28 mouse cellular contexts compared by ENCODE assay signal in genomic region chrX:13859051-13859450, GRCm38 (mm10). TPM values are rescaled to one million over a fixed set of nuclear protein-coding genes. Genes with fewer than 3 reads are reported as not detected.
A peak's percentile ranks its signal among the peaks of the same experiment; 100 is the strongest.
DNase-seq lines count a peak whose midpoint lies in the region; ATAC-seq and TF ChIP-seq lines count a peak whose summit lies in the region.
"Had no signal": no experiment of that assay in that cellular context is flagged by ENCODE, and none has a peak within 500 bp of the region (broad histone marks: within the 10 kb centered on the region; RNA-seq: fewer than 3 reads in every experiment).

No protein-coding gene starts in this region.

- ATAC-seq in liver, postnatal 0 days = no peak
- ATAC-seq in granulocyte monocyte progenitor cell, adult 5-6 weeks (replicated peaks; ENCODE audit: poor library complexity, severe bottlenecking) = no peak
- ATAC-seq: activated CD4-positive, CD25-positive, alpha-beta regulatory T cell, adult 4 months; CD4-positive, CD25-positive, alpha-beta regulatory T cell, adult 4 months; forebrain, embryonic 15.5 days; forebrain, postnatal 0 days; Patski had no signal

- no peak for TF ChIP-seq EP300 in liver, postnatal 0 days (IDR thresholded peaks at IDR 0.05; ENCODE audit: low read depth)

- H3K4me3 ChIP-seq in ES-E14 (ENCODE audit: insufficient read depth in 1 of 2, low read depth in 1 of 2, low read length in 2 of 2, poor library complexity in 1 of 2, severe bottlenecking in 1 of 2) = 0 out of 4 replicates have a peak overlapping the region, but pooled peaks of 1 of the 2 experiments have one; percentile 26
- no peak overlapping the region for H3K4me3 ChIP-seq in liver, postnatal 0 days (ENCODE audit: low read depth, low read length)
- H3K4me3 ChIP-seq: embryonic facial prominence, embryonic 13.5 days; embryonic facial prominence, embryonic 15.5 days; erythroblast, embryonic 14.5 days; forebrain, embryonic 10.5 days; forebrain, embryonic 12.5 days; forebrain, embryonic 15.5 days had no signal

- no peak overlapping the region for H3K27ac ChIP-seq in ES-E14 (ENCODE audit: insufficient read depth, low read depth, low read length, poor library complexity, severe bottlenecking)
- H3K27ac ChIP-seq in liver, postnatal 0 days (ENCODE audit: low read depth) = no peak overlapping the region
- H3K27ac ChIP-seq: embryonic facial prominence, embryonic 13.5 days; embryonic facial prominence, embryonic 15.5 days; forebrain, embryonic 10.5 days; forebrain, embryonic 12.5 days; forebrain, embryonic 15.5 days had no signal

- H3K4me1 ChIP-seq in ES-E14 (ENCODE audit: control insufficient read depth in 2 of 2, insufficient read depth in 2 of 2, low read length in 2 of 2, poor library complexity in 1 of 2) = no peaks in the 10 kb centered on the region
- H3K4me1 ChIP-seq in liver, postnatal 0 days (ENCODE audit: insufficient read depth) = no peaks in the 10 kb centered on the region
- H3K4me1 ChIP-seq: embryonic facial prominence, embryonic 13.5 days; embryonic facial prominence, embryonic 15.5 days; forebrain, embryonic 10.5 days; forebrain, embryonic 12.5 days; forebrain, embryonic 15.5 days had no signal

- WGBS in liver, postnatal 0 days (ENCODE audit: insufficient replicate concordance) = 78% methylated on average over 9 of the region's 9 CpGs

- no peak overlapping the region for H3K9ac ChIP-seq in ES-E14 (ENCODE audit: insufficient read depth, low read depth, low read length, poor library complexity, severe bottlenecking)
- H3K9ac ChIP-seq in liver, postnatal 0 days (replicated peaks) = no peak overlapping the region
- H3K9ac ChIP-seq: embryonic facial prominence, embryonic 13.5 days; embryonic facial prominence, embryonic 15.5 days; forebrain, embryonic 12.5 days; forebrain, embryonic 15.5 days; forebrain, postnatal 0 days had no signal

- H3K36me3 ChIP-seq in ES-E14 (ENCODE audit: control insufficient read depth, insufficient read depth, low read length, poor library complexity, severe bottlenecking) = no peaks in the 10 kb centered on the region
- no peaks in the 10 kb centered on the region for H3K36me3 ChIP-seq in liver, postnatal 0 days (replicated peaks; ENCODE audit: insufficient read depth, low read length)
- H3K36me3 ChIP-seq: embryonic facial prominence, embryonic 13.5 days; embryonic facial prominence, embryonic 15.5 days; forebrain, embryonic 10.5 days; forebrain, embryonic 12.5 days; forebrain, embryonic 15.5 days had no signal

- in situ Hi-C loops in ES-E14 (cut with MboI; ENCODE audit: low sequenced_read_pairs in 2 of 2, unreplicated experiment in 2 of 2) = no loop called here

- no peak for TF ChIP-seq CTCF in liver, postnatal 0 days (IDR thresholded peaks at IDR 0.05; ENCODE audit: low read depth)

- H3K27me3 ChIP-seq in liver, postnatal 0 days (ENCODE audit: insufficient read depth, low read length) = no peaks in the 10 kb centered on the region
- H3K27me3 ChIP-seq: embryonic facial prominence, embryonic 13.5 days; embryonic facial prominence, embryonic 15.5 days; forebrain, embryonic 12.5 days; forebrain, embryonic 15.5 days had no signal

- peak; percentile 26 for DNase-seq in testis, postnatal 14 days (ENCODE audit: low spot score)
- no peak for DNase-seq in testis, postnatal 10 days (ENCODE audit: low spot score)
- no peak for DNase-seq in ES-E14 (ENCODE audit: low read depth, low spot score)
- peak; percentile 49 for DNase-seq in R1 (ENCODE audit: low read depth, low spot score)
- DNase-seq in liver, postnatal 0 days = no peak
- no peak for DNase-seq in adrenal gland, adult (ENCODE audit: inconsistent age in 2 of 2, low spot score in 1 of 2)
- DNase-seq: adrenal gland, adult 2 months; adrenal gland, postnatal 10 days; adrenal gland, postnatal 25 days; B cell, adult 2 months; cerebellum, adult 11 months; cerebellum, adult 18-20 months; cerebellum, adult 8-10 months; cerebellum, adult 9-11 months; cerebellum, postnatal 14 days; cerebellum, postnatal 36 days; embryo, embryonic 11 days; forebrain, postnatal 0 days had no signal

- no peak overlapping the region for H3K4me2 ChIP-seq in liver, postnatal 0 days (ENCODE audit: low read depth, low read length)
- H3K4me2 ChIP-seq: embryonic facial prominence, embryonic 13.5 days; embryonic facial prominence, embryonic 15.5 days; forebrain, embryonic 12.5 days; forebrain, embryonic 15.5 days had no signal

- no peaks in the 10 kb centered on the region for H3K9me3 ChIP-seq in ES-E14 (ENCODE audit: control insufficient read depth, insufficient read depth, low read depth, low read length)
- H3K9me3 ChIP-seq in liver, postnatal 0 days (ENCODE audit: low read length) = no peaks in the 10 kb centered on the region
- H3K9me3 ChIP-seq: embryonic facial prominence, embryonic 13.5 days; embryonic facial prominence, embryonic 15.5 days; forebrain, embryonic 10.5 days; forebrain, embryonic 12.5 days; forebrain, embryonic 15.5 days had no signal

TF ChIP-seq in ES-E14, 5 proteins besides CTCF, POLR2A, EP300 and RAD21:
- TF ChIP-seq ZNF384 (IDR thresholded peaks at IDR 0.05; ENCODE audit: low read depth, low read length) (0 out of 2 replicates have a peak, but pooled peaks have one; percentile 58), CHD2 (IDR thresholded peaks at IDR 0.05; ENCODE audit: low read depth, low read length) (no peak)

RNA-seq across cellular contexts. Expression of gene Cask, which starts 7.9 kb away (rescaled TPM):
- 18.8 and 20.1 TPM in 2 replicates for total RNA-seq in ES-E14 (2012; rRNA removed)
- polyA plus RNA-seq in liver, postnatal 0 days (2015; fragmentation: Nextera tagmentation; extraction: Ambion mirVana) = 1.9 and 2.2 TPM in 2 replicates
- total RNA-seq in granulocyte monocyte progenitor cell, adult 5-6 weeks (2014; fragmentation: Nextera tagmentation) = 13.9 and 30.8 TPM in 2 replicates
- total RNA-seq in granulocyte monocyte progenitor cell, adult 5-6 weeks (2017) = 17.5 and 33.1 TPM in 2 replicates

Comparison
In these comparisons a context has a peak if more than half of its experiments do, and no peak if none do; other contexts are left out.
1. DNase-seq: peak in testis, postnatal 14 days (single experiment) and R1 (single experiment); none in testis, postnatal 10 days (single experiment), ES-E14 (single experiment), liver, postnatal 0 days (single experiment) and adrenal gland, adult (0 of 2).